Mouse (Mus musculus): Measurements from ENCODE around the gene Ddah1.

Gene Ddah1

GRCm38 (mm10) chr3:145906582-145906981 lies 148.1 kb downstream of the Ddah1 start:
- in situ Hi-C loops (cut with MboI, MseI), result loop anchor here (10.0 to 25.0 kb wide), 4 partner anchors 262 to 1344 kb away; partner anchors contain the start of genes Ccn1, Hs2st1, Selenof and Sh3glb1

- in situ Hi-C loops (cut with MboI, MseI), result loop anchor here (25.0 kb wide), 2 partner anchors 1200 to 1350 kb away; partner anchors contain the start of genes Hs2st1, Selenof and Sh3glb1
Measured at GRCm38 (mm10) chr3:145912512-145912911, 154.0 kb downstream of the Ddah1 start.

GRCm38 (mm10) chr3:145913263-145913662 lies 154.8 kb downstream of the Ddah1 start:
- in situ Hi-C loops (cut with MboI, MseI), result loop anchor here (25.0 kb wide), 2 partner anchors 1201 to 1351 kb away; partner anchors contain the start of genes Hs2st1, Selenof and Sh3glb1

GRCm38 (mm10) chr3:145913942-145914341 lies 155.5 kb downstream of the Ddah1 start:
- in situ Hi-C loops (cut with MboI, MseI), result loop anchor here (25.0 kb wide), 2 partner anchors 1202 to 1352 kb away; partner anchors contain the start of genes Hs2st1, Selenof and Sh3glb1

GRCm38 (mm10) chr3:145916374-145916773 lies 157.9 kb downstream of the Ddah1 start:
- in situ Hi-C loops (cut with MboI, MseI), result loop anchor here (25.0 kb wide), 2 partner anchors 1204 to 1354 kb away; partner anchors contain the start of genes Hs2st1, Selenof and Sh3glb1

- in situ Hi-C loops (cut with MboI, MseI), result loop anchor here (25.0 kb wide), 2 partner anchors 1205 to 1355 kb away; partner anchors contain the start of genes Hs2st1, Selenof and Sh3glb1
Measured at GRCm38 (mm10) chr3:145916826-145917225, 158.4 kb downstream of the Ddah1 start.

- in situ Hi-C loops (cut with MboI, MseI), result loop anchor here (5.0 to 25.0 kb wide), 3 partner anchors 805 to 1360 kb away; partner anchors contain the start of genes Hs2st1, Odf2l, Selenof and Sh3glb1
Measured at GRCm38 (mm10) chr3:145922019-145922854, 163.8 kb downstream of the Ddah1 start, which contains the start of gene Bcl10. Gene Bcl10, plus strand, starts transcription at chr3:145922804.

- in situ Hi-C loops (cut with MboI, MseI), result loop anchor here (5.0 to 25.0 kb wide), 3 partner anchors 806 to 1361 kb away; partner anchors contain the start of genes Hs2st1, Odf2l, Selenof and Sh3glb1
Measured at GRCm38 (mm10) chr3:145922971-145923370, 164.5 kb downstream of the Ddah1 start.

GRCm38 (mm10) chr3:145923874-145924577 lies 165.6 kb downstream of the Ddah1 start:
- in situ Hi-C loops (cut with MboI, MseI), result loop anchor here (5.0 to 25.0 kb wide), 3 partner anchors 807 to 1362 kb away; partner anchors contain the start of genes Hs2st1, Odf2l, Selenof and Sh3glb1

GRCm38 (mm10) chr3:145924649-145925337 lies 166.3 kb downstream of the Ddah1 start:
- in situ Hi-C loops (cut with MboI, MseI), result loop anchor here (5.0 to 25.0 kb wide), 4 partner anchors 588 to 1362 kb away; partner anchors contain the start of genes Hs2st1, Odf2l, Rpf1 and Selenof

- in situ Hi-C loops (cut with MboI, MseI), result loop anchor here (25.0 kb wide), 1 partner anchor 587 kb away; the partner anchor contains the start of gene Rpf1
Measured at GRCm38 (mm10) chr3:145925506-145925905, 167.0 kb downstream of the Ddah1 start.

- in situ Hi-C loops (cut with MboI, MseI), result loop anchor here (25.0 kb wide), 1 partner anchor 583 kb away; the partner anchor contains the start of gene Rpf1
Measured at GRCm38 (mm10) chr3:145929525-145930400, 171.3 kb downstream of the Ddah1 start.

- in situ Hi-C loops (cut with MboI, MseI), result loop anchor here (25.0 kb wide), 1 partner anchor 578 kb away; the partner anchor contains the start of gene Rpf1
Measured at GRCm38 (mm10) chr3:145933845-145934244, 175.4 kb downstream of the Ddah1 start.

- in situ Hi-C loops (cut with MboI, MseI), result loop anchor here (25.0 kb wide), 1 partner anchor 575 kb away; the partner anchor contains the start of gene Rpf1
Measured at GRCm38 (mm10) chr3:145937505-145938404, 179.3 kb downstream of the Ddah1 start, which contains the start of gene 2410004B18Rik. Gene 2410004B18Rik, plus strand, starts transcription at chr3:145938014.

GRCm38 (mm10) chr3:145938405-145939349 lies 180.2 kb downstream of the Ddah1 start:
- in situ Hi-C loops (cut with MboI, MseI), result loop anchor here (25.0 kb wide), 1 partner anchor 574 kb away; the partner anchor contains the start of gene Rpf1

- in situ Hi-C loops (cut with MboI, MseI), result loop anchor here (25.0 kb wide), 1 partner anchor 573 kb away; the partner anchor contains the start of gene Rpf1
Measured at GRCm38 (mm10) chr3:145939402-145939801, 180.9 kb downstream of the Ddah1 start.

- in situ Hi-C loops (cut with MboI, MseI), result loop anchor here (10.0 to 25.0 kb wide), 2 partner anchors 125 to 572 kb away; partner anchors contain the start of gene Rpf1
Measured at GRCm38 (mm10) chr3:145939971-145940370, 181.5 kb downstream of the Ddah1 start.

All from regulatory T cell (primary cell).